Mouse (Mus musculus): Measurements from ENCODE around the gene Ap1m1.
A peak's percentile ranks its signal among the peaks of the same experiment; 100 is the strongest.

Gene Ap1m1

GRCm38 (mm10) chr8:72239499-72240402 lies at the start of gene Ap1m1:
Gene Ap1m1, plus strand, starts transcription at chr8:72240018.
- peak; percentile 99 for DNase-seq (ENCODE audit: low read depth, low spot score)

DNA sequence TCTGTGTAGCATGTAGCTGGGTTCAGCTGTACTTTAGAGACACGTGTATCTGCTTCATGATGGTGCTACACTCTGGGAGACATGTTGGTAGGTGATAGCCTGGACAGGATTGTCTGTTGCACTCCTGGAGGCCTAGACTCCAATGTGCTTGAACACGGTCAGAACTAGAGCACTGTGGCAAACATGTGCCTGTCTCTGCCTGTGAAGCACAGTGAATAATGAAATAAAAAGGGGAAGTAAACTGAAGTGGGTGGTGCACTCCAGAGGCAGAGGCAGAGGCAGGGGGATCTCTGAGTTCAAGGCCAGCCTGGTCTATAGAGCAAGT lies 49.6 kb upstream of the Ap1m1 start:
- no peak for DNase-seq (ENCODE audit: low read depth, low spot score)

- DNase-seq (ENCODE audit: low read depth, low spot score) = no peak
Measured at GRCm38 (mm10) chr8:72192065-72192464, 47.8 kb upstream of the Ap1m1 start.

GRCm38 (mm10) chr8:72197997-72198396 lies 41.8 kb upstream of the Ap1m1 start:
- no peak for DNase-seq (ENCODE audit: low read depth, low spot score)

DNA sequence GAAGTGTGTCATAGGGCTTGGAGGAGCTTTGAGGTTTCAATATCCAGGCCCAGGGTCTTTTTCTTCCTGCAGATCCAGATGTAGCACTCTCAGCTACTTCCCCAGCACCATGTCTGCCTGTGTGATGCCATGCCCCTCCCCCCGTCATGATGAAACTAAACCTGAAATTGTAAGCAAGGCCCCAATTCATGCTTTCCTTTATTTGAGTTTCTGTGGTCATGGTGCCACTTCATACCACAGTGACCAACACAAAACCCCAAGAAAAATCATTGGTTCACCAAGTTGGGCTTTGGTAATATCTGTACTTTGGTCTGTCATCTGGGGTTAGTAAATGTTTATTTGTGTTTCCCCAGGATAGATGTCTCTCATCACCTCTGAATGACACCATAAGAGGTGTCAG lies 31.2 kb upstream of the Ap1m1 start:
- DNase-seq (ENCODE audit: low read depth, low spot score) = no peak

DNA sequence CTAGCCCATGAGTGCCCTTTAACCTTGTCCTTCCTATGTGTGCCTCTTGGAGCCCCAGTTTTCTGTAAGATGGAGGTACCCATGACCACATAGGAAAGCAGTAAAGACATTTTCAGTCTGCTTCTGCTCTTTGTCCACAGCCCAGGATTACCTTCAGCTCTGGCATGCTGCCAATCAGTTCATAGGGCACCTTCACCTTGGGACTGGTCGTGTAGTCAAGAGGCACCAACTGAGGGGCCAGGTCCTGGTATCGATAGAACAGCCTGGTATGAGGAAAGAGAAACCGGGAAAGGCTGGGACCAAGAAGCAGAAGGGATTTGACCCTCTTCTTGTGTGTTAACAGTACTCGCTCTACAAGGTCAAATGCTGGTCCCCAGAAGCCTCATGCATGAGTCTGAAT lies 29.6 kb upstream of the Ap1m1 start:
- DNase-seq (ENCODE audit: low read depth, low spot score) = no peak

DNA sequence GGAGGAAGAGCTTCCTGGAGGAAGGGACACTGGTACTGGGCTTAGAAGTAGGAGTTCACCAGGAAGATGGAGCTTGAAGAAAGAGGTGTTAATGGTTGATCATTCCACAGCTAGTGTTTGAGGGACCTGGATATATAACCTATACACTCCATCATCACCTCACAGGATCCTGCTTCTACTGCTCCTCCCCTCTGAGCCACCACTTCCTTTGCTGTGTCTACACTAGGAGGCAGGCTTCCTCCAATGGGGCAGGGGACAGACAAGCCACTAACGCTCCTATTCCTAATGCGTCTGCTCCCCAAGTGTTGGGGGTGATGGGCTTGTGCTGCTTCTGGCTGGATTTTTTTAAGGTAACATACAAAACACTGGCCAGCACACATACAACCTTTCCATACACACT lies 29.1 kb upstream of the Ap1m1 start:
- no peak for DNase-seq (ENCODE audit: low read depth, low spot score)

- DNase-seq (ENCODE audit: low read depth, low spot score) = no peak
Measured at GRCm38 (mm10) chr8:72211846-72212245, 28.0 kb upstream of the Ap1m1 start.

- no peak for DNase-seq (ENCODE audit: low read depth, low spot score)
Measured at GRCm38 (mm10) chr8:72212751-72213150, 27.1 kb upstream of the Ap1m1 start, which contains the start of gene Cib3. Gene Cib3, minus strand, starts transcription at chr8:72212837.

DNA sequence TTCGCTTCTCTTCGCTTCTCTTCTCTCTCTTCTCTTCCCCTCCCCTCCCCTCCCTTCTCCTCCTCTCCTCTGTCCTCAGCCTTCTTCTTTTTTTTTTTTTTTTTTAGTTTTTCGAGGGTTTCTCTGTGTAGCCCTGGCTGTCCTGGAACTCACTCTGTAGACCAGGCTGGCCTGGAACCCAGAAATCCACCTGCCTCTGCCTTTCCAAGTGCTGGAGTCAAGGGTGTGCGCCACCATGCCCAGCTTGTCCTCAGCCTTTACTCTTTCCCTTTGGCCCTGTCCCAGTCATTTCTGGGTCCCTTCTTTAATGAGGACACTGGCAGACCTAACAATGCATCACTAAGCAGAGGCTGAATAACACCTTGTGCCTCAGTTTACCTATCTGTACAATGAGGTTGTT lies 26.3 kb upstream of the Ap1m1 start, which contains the start of gene Gm11034:
Gene Gm11034, minus strand, starts transcription at position 101 of the 400 bp plus-strand sequence.
- no peak for DNase-seq (ENCODE audit: low read depth, low spot score)

GRCm38 (mm10) chr8:72215060-72215459 lies 24.8 kb upstream of the Ap1m1 start:
- DNase-seq (ENCODE audit: low read depth, low spot score) = no peak

DNA sequence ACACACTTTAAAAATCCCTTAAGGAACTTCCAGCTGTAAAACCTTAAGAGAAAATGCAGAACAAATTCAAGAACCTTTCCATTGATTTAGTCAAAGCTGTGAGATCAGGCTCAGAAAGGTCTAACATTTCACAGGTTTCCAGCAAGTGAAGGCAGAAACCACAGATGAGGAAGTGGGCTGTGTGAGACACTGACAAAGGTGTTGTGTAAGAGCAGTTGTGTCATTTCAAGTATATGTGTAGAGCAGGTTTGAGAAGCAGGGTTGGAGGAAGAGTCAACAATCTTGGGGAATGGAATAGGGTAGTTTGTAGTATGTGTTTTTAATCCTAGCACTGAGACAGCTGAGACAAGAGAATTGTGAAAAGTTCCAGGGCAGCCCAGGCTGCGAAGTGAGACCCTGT lies 23.9 kb upstream of the Ap1m1 start:
- DNase-seq (ENCODE audit: low read depth, low spot score) = no peak

GRCm38 (mm10) chr8:72218781-72219540 lies 20.9 kb upstream of the Ap1m1 start:
- no peak for DNase-seq (ENCODE audit: low read depth, low spot score)

- peak; percentile 90 for DNase-seq (ENCODE audit: low read depth, low spot score)
Measured at GRCm38 (mm10) chr8:72219541-72220363, 20.1 kb upstream of the Ap1m1 start, which contains the start of gene Fam32a. Gene Fam32a, plus strand, starts transcription at chr8:72219730.

DNA sequence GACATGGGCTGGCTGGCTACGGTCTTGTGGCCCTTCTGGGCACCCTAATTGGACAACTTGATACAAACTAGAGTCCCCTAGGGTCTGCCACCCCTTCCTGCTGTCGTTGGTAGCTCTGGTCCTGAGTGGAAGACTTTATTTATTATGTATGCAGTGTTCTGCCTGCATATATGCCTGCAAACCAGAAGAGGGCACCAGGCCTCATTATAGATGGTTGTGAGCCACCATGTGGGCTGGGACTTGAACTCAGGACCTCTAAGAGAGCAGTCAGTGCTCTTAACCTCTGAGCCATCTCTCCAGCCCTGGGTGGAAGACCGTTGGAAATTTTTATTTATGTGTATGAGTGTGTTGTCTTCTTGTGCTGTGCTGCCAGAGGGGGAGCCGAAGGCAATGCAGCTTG lies 19.1 kb upstream of the Ap1m1 start:
- no peak for DNase-seq (ENCODE audit: low read depth, low spot score)

DNA sequence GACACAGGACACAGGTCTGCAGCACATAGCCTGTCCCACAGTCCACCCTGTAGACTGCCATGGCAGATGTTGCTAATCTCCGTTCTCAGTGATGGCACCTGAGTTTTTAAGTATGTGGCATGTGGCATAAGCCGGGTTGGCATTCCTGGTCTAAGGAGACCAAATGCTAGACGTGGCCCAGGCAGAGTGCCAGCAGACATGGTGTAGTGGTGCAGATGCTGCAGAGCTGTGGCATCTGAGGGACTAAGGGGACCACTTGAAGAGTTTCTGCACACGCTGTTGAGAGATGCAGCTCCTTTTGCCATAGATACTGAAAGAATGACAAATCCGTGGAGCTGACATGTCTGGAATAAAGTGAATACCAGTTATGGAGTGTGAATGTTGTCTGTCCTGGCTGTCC lies 17.2 kb upstream of the Ap1m1 start:
- no peak for DNase-seq (ENCODE audit: low read depth, low spot score)

- no peak for DNase-seq (ENCODE audit: low read depth, low spot score)
Measured at GRCm38 (mm10) chr8:72240403-72240763, 565 bp downstream of the Ap1m1 start.

DNA sequence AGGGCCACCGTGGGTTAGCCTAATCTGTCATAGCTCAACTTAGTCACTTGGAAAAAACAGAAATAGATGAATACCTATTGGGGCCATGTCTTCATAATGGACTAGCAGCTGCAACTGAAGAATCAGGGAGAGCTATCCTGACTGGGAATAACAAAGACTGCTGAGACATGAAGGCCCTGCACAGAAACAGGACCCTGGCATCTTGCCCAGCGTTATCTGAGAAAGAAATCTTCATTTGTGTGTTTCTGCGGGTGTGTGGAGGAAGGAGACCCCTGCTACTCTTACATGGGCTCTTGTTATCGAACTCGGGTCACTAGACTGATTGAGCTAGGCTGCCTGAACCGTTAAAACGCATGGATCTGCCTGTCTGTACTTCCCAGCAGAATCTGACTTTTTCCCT lies 1.1 kb downstream of the Ap1m1 start:
- no peak for DNase-seq (ENCODE audit: low read depth, low spot score)

- no peak for DNase-seq (ENCODE audit: low read depth, low spot score)
Measured at GRCm38 (mm10) chr8:72242226-72242625, 2.4 kb downstream of the Ap1m1 start.

GRCm38 (mm10) chr8:72244610-72245009 lies 4.8 kb downstream of the Ap1m1 start:
- no peak for DNase-seq (ENCODE audit: low read depth, low spot score)

GRCm38 (mm10) chr8:72257171-72257901 lies 17.5 kb downstream of the Ap1m1 start:
- no peak for DNase-seq (ENCODE audit: low read depth, low spot score)

Data from retina, adult 2 months (tissue).